Mouse (Mus musculus): ENCODE results near the gene Cfap43. TPM values are rescaled to one million over a fixed set of nuclear protein-coding genes. Genes with fewer than 3 reads are reported as not detected.

The Cfap43 gene
- total and polyA plus RNA-seq, 3 experiments, result 3.2 to 12.7 (median 11.7) TPM

GRCm38 (mm10) chr19:47905081-47905480 lies 14.0 kb downstream of the Cfap43 start:
- in situ Hi-C loops (cut with MboI; ENCODE audit: low pct_ligation_motif_present, low pct_unique_long_range_greater_than_20kb, low sequenced_read_pairs), result no loop called here
- peaks cover 4 to 78% of the 10 kb centered on the region in 2 experiments for H3K36me3 ChIP-seq (replicated peaks in 1 of 2; ENCODE audit: control insufficient read depth in 1 of 2, insufficient read depth in 1 of 2, low read length in 1 of 2)
- H3K9me3 ChIP-seq (replicated peaks; ENCODE audit: low read length), result no peaks in the 10 kb centered on the region

DNA sequence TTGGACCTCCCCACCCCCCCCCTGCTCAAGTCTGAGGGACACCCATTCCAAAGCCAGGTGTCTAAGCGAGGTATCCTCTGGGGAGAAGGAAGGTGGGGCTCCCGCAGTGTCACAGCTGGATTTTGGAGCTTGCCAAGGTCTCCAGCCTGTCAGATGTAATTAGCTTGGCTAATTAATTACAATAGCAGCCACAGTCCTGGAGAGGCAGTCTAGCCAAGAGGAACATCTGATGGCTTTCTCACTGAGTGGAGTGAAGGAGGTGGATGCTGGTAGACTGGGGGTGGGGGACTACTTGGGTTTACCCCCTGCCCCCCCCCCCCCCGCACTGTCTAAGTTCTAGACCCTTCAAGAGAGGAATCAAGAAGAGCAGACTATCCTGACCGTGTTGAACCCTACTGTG lies 15.4 kb downstream of the Cfap43 start:
- Histone ChIP-seq H3K9ac (ENCODE audit: insufficient read depth, low read depth) (no peak overlapping the region), H3K36me3 (replicated peaks in 1 of 2; ENCODE audit: control insufficient read depth in 1 of 2, insufficient read depth in 1 of 2, low read length in 1 of 2) (peaks cover 5 to 84% of the 10 kb centered on the region in 2 experiments), H3K4me1 (ENCODE audit: control insufficient read depth in 1 of 2, insufficient read depth in 2 of 2) (peaks cover 7 to 30% of the 10 kb centered on the region in 2 experiments), H3K27ac (ENCODE audit: insufficient read depth, low read depth) (no peak overlapping the region), H3K9me3 (replicated peaks; ENCODE audit: low read length) (no peaks in the 10 kb centered on the region), H3K4me3 (replicated peaks in 1 of 3; ENCODE audit: low read depth in 2 of 3, low read length in 2 of 3, poor library complexity in 1 of 3) (no peak overlapping the region), H3K27me3 (replicated peaks) (no peaks in the 10 kb centered on the region), H3K79me2 (replicated peaks; ENCODE audit: control insufficient read depth, extremely low read depth, insufficient read depth, poor library complexity, severe bottlenecking) (peaks cover under 1% of the 10 kb centered on the region; the same call in 1 of the 2 replicates), H3K4me2 (ENCODE audit: insufficient read depth, low read depth, poor library complexity, severe bottlenecking) (no peak overlapping the region)
- DNase-seq (ENCODE audit: extremely low read depth), result no peak
- dilution Hi-C loops (cut with MboI; ENCODE audit: extremely low pct_ligation_motif_present, extremely low pct_unique_long_range_greater_than_20kb, low sequenced_read_pairs) (no loop called here), in situ Hi-C loops (cut with MboI; ENCODE audit: low pct_ligation_motif_present, low pct_unique_long_range_greater_than_20kb, low sequenced_read_pairs) (no loop called here)
- TF ChIP-seq CTCF (conservative IDR thresholded peaks at IDR 0.05 in 1 of 2, IDR thresholded peaks at IDR 0.05 in 1 of 2; ENCODE audit: low read depth in 2 of 2, low read length in 2 of 2) (no peak), ZC3H11A (IDR thresholded peaks at IDR 0.05; ENCODE audit: low read depth, low read length) (no peak), GABPA (IDR thresholded peaks at IDR 0.05; ENCODE audit: insufficient replicate concordance, low read depth, low read length) (no peak)

More at GRCm38 (mm10) chr19:47905081-47905480, 14.0 kb downstream of the Cfap43 start:
- Histone ChIP-seq H3K4me2 (ENCODE audit: insufficient read depth, low read depth, poor library complexity, severe bottlenecking) (no peak overlapping the region), H3K9ac (ENCODE audit: insufficient read depth, low read depth) (no peak overlapping the region), H3K4me1 (ENCODE audit: control insufficient read depth in 1 of 2, insufficient read depth in 2 of 2) (peaks cover 14 to 42% of the 10 kb centered on the region in 2 experiments), H3K27ac (ENCODE audit: insufficient read depth, low read depth) (no peak overlapping the region), H3K27me3 (replicated peaks) (no peaks in the 10 kb centered on the region), H3K4me3 (replicated peaks in 1 of 3; ENCODE audit: low read depth in 2 of 3, low read length in 2 of 3, poor library complexity in 1 of 3) (no peak overlapping the region), H3K79me2 (replicated peaks; ENCODE audit: control insufficient read depth, extremely low read depth, insufficient read depth, poor library complexity, severe bottlenecking) (peaks cover 10% of the 10 kb centered on the region)
- dilution Hi-C loops (cut with MboI; ENCODE audit: extremely low pct_ligation_motif_present, extremely low pct_unique_long_range_greater_than_20kb, low sequenced_read_pairs), result no loop called here
- DNase-seq (ENCODE audit: extremely low read depth), result no peak
- TF ChIP-seq UBTF (IDR thresholded peaks at IDR 0.05; ENCODE audit: low read depth, low read length) (no peak), USF2 (conservative IDR thresholded peaks at IDR 0.05; ENCODE audit: low read depth, low read length) (no peak), PAX5 (IDR thresholded peaks at IDR 0.05; ENCODE audit: low read length) (no peak), ZKSCAN1 (IDR thresholded peaks at IDR 0.05; ENCODE audit: borderline replicate concordance, low read depth, low read length) (no peak), NELFE (IDR thresholded peaks at IDR 0.05; ENCODE audit: low read depth, low read length) (no peak), ZC3H11A (IDR thresholded peaks at IDR 0.05; ENCODE audit: low read depth, low read length) (no peak), ZNF384 (IDR thresholded peaks at IDR 0.05; ENCODE audit: low read depth, low read length) (no peak), EP300 (IDR thresholded peaks at IDR 0.05; ENCODE audit: low read length) (no peak), POLR2A (IDR thresholded peaks at IDR 0.05; ENCODE audit: low read depth, low read length) (no peak), KAT2A (IDR thresholded peaks at IDR 0.05; ENCODE audit: insufficient replicate concordance, low read length) (no peak), POLR2AphosphoS2 (IDR thresholded peaks at IDR 0.05; ENCODE audit: low read depth, low read length) (no peak), MAX (IDR thresholded peaks at IDR 0.05; ENCODE audit: low read length) (no peak), GABPA (IDR thresholded peaks at IDR 0.05; ENCODE audit: insufficient replicate concordance, low read depth, low read length) (no peak), ZMIZ1 (IDR thresholded peaks at IDR 0.05; ENCODE audit: low read depth, low read length) (no peak), MXI1 (IDR thresholded peaks at IDR 0.05; ENCODE audit: low read depth, low read length) (no peak), E2F4 (IDR thresholded peaks at IDR 0.05; ENCODE audit: insufficient replicate concordance, low read depth, low read length) (no peak)
